Mouse (Mus musculus) lung, postnatal 14 days (tissue): Measurements from ENCODE around the gene Tenm2.
A peak's percentile ranks its signal among the peaks of the same experiment; 100 is the strongest.

ENCODE experiments used
- DNase-seq: peaks from one replicate; pipeline ENCODE4 v3.0.0; 2021

Tenm2 gene

GRCm38 (mm10) chr11:35974632-35975450 is 1260.9 kb downstream of the Tenm2 start:
- DNase-seq, result peak; percentile 23

GRCm38 (mm10) chr11:35973135-35973534 is 1262.6 kb downstream of the Tenm2 start:
- DNase-seq, result no peak

DNA sequence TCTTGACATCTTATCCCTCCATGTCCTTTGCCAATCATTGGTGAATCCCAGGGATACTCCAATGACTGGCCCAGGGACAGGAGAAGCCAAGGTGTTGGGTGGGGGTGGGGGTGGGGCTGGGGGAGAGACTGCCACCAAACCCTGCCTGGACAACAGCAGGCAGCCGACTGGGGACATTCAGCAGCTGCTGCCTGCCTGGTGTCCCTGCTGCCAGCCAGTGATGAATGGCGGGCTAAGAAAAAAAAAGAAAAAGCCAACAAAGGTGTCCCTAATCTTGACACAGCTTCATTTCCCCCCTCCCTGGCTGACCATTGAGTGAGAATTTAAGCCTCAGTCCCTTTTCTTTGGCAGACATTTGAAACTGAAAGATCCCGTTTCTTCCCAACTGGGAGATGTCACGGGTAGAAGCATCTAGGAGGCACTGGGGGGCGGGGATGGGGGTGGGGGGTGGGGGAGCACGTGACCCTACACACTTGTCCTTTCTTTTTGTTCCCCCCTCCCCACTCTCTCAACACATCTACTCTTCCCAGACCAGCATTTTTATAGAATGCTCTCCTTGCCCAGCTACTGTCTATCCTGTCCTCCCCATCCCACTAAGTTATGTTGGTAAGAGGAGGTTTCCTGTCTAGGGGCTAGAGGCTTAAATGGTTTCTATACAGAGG is 1263.4 kb downstream of the Tenm2 start:
- no peak for DNase-seq

DNA sequence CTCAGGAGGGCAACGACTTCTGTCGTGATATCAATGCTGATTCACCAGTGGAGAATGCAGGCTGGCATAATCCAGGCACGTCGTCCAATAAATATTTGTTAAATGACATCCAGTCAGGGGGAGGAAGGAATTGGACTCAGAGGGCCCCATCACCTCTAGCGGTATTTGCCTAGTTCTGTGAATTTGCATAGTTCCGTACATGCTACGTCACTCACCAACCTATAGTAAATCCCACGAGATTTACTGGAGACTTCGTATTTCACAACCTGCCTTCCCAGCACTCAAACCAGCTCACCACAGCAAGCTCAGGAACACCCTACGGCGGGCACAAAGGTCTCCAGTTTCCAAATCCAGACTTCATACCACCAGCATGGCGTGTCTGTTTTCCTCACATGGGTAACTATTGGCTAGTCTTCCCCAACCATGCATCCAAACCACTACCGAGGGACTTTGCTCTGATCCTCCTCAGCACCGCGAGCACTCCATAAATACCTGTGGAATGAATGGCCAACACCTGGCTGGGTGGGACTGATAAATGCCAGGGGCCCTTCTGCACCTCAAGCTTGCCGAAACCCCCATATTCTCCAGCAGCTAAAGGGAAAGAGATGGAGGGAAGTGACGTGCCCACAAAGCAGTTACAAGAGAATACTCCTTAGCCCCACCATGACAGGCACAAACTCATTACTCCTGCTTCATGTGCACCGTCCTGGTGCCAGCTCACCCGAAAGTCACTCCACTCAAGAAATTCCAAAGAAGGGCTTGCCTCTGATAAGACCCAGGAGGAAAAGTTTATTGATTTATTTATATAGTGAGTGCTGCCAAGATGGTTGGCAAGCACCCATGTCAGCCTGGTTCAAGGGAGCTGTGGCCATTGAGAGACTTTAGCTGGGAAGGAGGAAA is 1264.7 kb downstream of the Tenm2 start:
- peak; percentile 61 for DNase-seq

- no peak for DNase-seq
Observed at GRCm38 (mm10) chr11:35968291-35968690, 1267.5 kb downstream of the Tenm2 start.

- DNase-seq, result no peak
Observed at GRCm38 (mm10) chr11:35963981-35964549, 1271.7 kb downstream of the Tenm2 start.

DNA sequence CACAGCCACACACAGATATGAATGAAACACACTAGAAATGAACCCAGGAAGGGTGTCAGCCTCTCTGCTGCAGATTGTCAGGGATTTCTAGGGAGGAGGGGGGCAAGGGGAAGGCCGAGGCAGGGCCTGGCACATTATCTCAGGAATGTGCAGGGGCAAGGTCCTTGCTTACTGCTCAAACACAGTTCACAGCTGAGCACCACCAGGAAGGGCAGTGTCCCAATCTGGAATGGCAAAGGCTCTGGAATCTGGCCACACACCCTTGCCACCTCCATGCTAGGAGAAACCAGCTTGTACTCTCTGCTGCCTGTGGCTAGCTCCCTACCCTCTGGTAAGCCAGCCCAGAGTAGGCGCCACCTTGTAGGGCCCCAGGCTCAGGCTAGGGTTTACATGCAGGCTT is 1272.2 kb downstream of the Tenm2 start:
- DNase-seq, result peak; percentile 40

DNA sequence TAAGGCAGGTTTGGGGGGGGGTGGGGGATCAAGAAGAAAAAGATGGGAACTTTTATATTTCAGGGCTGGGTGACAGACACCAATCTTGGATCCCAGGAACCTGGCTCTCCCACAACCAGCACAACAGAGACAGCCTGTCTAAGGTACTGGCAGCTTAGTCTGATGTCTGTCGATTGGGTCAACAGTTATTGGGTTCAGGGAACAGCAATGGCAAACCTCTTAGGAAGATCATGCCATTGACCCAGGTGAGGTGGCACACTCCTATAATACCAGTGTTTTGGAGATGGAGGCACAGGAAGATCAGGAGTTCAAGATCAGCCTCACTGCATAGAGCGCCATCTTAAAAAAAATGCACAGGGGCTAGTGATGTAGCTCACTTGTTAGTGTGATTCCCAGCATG is 1273.3 kb downstream of the Tenm2 start:
- no peak for DNase-seq

DNA sequence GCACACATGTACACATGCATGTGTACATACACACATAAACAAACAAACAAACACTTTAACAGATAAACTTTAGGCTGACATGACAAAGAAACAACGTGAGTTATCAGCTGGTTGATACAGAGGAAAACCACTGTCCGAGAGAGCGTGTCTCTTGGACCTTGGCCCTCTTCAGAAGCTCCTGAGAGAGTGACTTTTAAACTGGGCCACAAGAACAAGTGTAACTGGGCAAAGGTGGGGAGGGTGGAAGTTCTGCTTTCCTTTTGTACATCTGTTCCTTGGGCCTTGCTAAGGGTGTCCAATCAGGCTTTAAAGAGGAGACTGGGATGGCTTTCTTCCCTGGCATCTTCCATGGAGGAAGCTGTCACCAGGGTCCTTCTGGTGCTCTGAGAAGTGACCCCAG is 1276.5 kb downstream of the Tenm2 start:
- DNase-seq, result no peak
